Mouse (Mus musculus): Measurements from ENCODE around the gene Sgms1.

The Sgms1 gene

DNA sequence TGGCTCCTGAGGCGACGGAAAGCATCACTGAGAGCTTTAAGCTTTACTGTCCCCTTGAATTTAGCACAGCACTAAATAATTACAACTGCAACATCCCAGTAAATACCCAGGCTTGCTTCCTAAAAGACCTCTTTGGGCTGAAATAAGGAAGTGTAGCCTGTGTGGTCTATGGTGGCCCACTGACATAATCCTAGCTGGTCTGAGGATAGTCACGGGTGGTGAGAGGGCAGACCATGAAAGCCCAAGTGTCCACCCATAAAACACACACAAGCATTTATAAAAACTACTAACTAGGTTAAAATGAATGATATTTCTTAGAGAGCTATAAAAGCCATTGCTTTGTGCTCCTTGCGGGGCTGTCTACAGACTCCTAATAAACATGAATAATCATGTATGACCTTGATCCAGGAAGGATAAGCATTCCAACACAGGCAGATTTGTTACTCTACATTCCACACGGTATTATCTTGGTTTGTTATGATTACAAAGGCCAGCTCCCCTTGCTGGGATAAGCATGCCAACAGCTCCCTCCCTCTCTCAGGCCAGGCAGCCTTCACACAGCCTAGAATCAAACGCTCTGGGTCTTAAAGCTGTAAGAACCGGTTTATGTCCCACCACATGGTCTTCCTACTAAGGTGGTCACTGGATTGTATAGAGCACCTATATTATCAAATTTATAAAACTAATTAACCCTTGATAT is 40.4 kb downstream of the Sgms1 start:
- DNase-seq = no peak

DNA sequence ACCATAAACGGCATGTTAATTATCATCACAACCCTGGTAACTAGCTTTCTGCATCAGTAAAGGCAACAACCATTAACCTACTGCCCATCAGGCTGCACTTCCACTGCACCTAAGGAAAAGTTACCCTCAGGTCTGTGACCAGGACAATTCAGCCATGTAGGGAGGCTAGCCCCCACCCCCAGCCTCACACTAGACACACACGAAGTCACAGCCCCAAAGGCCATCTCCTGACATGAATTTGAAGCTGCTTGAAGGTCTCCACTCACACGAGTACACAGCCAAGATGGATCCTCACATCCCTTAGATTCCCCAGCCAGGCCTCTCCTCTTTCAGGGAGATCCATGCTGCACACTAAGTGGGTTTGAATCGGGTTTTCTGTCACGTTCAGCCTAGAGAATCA is 42.0 kb downstream of the Sgms1 start:
- no peak for DNase-seq

DNA sequence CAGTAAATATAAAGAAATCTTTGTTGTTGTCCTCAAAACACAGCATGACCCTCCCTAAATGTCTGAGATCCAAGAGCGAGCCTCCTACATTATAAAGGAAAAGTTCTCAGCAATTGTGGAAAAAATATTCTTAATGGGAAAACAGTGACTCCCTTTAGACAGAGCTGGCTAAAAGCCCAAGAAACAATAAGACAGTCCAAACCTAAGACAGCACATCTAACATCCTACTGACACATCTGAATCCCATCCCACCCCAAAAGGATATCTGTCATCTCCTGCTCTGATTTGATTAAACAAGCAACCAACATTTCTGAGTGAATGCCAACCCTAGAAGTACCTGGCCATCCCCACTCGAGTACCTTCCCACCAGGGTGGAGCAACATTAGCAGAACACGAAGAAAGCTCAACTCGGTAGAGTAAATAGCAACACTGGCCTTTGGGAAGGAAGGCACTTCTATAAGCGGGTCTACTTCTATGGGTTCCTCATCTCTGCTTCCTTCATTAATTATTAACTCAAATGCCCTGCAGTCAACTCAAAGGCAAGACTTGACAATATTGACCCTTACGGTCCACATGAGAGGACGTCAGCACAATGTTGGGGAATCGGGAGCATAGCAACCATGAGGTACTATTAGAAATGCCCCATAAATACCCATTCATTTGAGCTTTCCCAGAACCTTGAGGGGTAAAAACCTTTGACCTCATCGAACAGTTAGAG is 42.7 kb downstream of the Sgms1 start:
- DNase-seq = no peak

DNA sequence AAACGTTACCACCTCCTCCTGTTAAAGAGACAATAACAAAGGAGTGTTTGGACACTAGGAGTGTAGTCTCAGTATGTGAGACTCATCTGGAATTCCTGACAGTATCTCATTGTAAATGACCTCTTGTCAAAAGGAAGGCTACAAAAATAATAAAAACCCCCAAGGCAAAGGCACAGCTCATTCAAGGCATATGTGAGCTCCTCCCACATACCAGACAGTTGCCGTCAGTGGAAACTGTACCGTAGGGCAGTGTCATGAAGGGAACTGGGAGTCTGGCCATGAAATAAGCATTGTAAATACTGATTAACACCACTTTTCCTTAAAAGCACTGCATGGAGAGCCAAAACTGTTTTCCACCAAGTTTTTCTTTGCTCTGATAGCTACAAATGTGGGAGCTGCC is 43.3 kb downstream of the Sgms1 start:
- DNase-seq = no peak

DNA sequence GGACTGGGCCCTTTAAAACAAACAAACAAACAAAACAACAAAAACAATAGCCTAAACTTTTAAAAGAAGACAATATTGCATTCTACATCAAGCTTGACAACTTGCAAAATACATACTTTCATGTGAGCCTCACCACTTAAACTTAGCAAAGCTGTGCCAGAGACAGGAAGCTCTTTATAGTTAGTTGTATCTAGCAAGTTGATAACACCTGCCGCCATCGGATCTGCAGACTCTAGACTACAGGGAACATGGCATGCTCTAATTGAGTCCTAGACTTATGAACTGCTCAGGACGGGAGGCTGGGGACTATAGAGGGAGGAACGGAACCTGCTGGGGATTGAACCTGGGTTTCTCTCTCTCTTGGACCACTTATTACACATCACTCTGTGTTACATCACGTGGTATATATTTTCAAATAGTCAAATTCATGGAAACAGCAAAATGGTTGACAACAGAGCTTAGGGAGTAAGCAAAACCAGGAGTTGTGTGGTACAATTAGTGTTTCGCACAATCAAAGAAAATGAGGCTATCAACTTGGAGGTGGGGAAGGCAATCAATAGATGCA is 44.3 kb downstream of the Sgms1 start:
- DNase-seq = no peak

DNA sequence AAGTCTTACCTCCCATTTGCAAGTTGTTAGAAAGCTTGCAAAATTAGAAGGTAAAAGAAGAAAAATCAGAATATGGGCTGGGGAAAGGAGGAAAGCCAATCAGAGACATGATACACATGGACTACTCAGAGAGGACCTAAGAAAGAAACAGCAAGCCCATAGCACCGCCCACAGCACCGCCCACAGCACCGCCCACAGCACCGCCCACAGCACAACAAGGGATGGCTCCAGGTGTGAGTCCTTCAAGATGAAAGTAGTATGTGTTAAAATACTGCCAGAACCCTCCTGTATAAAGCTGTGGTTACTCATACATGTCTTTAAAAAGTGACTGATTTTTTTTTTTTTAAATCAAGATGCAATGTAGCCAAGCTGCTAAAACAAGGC is 44.8 kb downstream of the Sgms1 start:
- no peak for DNase-seq

DNA sequence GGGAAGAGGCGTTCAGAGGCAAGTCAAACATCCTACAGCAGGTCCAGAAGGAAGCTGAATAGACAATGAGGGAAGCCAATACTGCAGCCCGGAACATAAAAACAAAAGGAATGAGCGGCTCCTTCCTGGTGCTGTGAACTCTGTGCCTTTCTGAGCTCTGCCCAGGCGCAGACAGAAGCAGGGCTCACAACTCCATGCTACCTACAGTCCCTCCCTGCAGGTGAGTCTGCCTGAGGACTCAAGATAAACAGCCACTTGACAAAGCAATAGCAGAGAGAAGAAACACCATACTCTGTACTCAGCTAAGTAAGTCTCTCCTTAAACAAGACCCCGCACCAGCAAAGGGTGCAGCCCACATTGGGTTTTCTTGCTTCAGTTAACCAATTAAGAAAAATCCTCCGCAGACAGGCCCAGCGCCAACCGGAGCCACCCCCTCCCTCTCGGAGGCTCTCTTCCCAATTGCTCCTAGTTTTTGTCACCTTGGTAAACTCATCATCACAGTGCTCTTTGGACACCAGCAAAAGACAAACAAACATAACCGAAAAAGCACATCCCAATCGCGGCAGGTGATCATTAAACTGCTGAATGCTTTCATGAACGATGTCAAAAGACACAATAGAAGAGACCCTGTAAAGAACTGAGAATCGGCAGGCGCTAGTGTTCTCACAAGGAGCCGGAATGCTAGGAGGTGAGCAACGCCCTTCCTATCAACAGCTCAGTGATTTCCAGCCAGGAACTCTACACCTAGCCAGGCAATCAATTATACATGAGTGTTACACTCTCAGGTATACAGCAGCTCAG is 45.4 kb downstream of the Sgms1 start:
- DNase-seq = no peak

DNA sequence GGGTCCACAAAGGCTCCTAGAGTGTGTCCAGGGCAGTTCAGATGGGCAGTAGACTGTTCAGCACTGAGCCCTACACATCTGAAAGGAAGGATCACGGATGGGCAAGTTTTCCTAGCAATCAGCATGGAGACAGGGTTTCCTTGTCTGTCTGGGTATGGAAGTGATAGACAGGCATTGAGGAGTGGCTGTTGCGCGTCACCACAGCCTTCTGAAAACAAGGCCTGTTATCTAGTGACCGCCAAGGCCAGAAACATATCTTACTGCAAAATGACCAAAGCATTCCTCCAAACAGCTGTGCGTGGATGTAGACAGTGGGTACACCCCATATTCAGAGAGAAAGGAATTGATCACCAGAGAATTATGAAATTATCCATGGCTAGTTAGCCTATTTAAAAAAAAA is 47.1 kb downstream of the Sgms1 start:
- peak in 1 of 2 experiments; percentile 3 for DNase-seq

DNA sequence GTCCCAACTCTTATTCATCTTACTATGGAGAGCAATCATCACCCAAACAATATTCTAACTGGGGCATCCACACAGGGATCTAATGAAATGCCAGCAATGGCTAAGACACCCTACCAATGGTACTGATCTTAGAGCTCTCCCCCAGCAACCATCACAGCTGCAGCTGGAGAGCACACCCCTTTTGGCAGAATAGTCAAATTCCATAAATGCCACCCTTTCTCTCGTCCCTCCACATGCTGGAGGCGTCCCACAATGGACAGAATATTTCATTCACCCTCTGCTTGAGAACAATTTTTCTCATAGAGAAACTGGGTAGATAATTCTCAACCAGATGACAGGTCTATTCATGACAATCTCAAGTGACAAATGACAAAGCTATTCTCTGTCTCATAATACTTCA is 48.4 kb downstream of the Sgms1 start:
- no peak for DNase-seq

DNA sequence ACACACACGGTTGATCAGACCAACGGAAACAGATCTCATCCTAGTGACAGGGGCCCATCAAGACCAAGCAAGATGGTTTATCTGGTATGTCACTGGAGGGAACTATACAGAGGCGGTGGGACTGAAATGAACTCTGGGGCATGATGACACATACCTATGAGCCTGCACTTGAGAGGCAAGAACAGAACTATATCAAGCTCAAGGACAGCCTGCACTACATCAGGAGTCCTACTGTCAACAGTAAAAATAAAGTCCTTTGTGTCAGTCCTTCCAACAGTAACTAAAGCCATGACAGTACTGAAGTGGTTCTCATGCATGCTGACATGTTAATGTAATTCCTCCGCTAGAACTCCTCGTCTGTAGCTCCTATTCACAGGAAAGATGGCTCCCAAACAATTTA is 49.3 kb downstream of the Sgms1 start:
- DNase-seq = no peak

DNA sequence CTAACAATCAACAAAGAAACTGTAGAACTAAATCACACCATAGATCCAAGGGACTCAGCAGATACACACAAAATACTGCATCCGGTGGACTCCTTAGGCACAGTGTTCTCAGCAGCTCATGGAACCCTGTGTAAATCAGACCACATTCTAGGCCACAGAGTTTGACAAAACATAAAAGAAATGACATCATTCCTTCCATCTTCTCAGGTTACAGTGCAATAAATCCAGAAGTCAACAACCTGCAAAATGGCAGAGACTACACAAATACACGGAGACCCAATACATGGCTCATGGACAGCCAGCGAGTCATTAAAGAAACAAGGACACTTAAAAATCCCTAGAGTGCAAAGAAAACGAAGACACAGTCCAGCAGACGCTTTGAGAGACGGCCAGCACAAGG is 51.8 kb downstream of the Sgms1 start:
- DNase-seq = no peak

DNA sequence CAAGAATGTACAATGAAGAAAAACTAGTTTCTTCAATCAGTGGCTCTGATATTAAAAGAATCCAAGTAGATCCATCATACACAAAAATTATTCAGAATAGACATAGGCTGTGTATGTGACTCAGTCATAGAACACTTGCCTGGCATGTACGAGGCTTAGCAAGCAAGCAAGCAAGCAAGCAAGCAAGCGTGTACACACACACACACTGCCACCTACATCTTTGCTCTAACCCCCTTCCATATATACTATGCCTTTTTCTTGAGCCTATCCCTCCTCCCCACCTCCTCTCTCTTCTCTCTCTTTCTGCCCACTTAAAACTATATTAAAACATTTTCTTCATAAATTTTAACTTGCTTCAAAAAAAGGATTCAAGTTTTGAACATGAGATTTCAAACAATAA is 54.8 kb downstream of the Sgms1 start:
- DNase-seq = no peak

DNA sequence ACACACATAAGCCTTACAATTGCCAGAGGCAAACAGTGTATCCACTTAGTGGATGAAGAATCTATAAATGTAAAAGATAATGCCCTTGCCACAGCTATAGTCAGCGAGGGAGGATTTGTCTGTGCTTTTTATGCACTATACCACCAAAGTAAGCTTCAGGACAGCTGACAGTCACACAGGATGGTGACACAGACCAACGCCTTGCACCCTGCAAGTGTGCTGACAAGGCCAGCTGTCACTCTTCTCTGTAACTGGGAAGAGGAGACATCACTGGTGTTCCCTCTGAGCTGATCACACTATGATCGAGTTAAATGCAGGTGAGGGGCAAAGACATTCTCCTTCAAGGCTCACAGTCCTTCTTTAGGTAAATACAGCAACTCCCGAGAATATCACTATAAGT is 56.0 kb downstream of the Sgms1 start:
- DNase-seq = no peak

DNA sequence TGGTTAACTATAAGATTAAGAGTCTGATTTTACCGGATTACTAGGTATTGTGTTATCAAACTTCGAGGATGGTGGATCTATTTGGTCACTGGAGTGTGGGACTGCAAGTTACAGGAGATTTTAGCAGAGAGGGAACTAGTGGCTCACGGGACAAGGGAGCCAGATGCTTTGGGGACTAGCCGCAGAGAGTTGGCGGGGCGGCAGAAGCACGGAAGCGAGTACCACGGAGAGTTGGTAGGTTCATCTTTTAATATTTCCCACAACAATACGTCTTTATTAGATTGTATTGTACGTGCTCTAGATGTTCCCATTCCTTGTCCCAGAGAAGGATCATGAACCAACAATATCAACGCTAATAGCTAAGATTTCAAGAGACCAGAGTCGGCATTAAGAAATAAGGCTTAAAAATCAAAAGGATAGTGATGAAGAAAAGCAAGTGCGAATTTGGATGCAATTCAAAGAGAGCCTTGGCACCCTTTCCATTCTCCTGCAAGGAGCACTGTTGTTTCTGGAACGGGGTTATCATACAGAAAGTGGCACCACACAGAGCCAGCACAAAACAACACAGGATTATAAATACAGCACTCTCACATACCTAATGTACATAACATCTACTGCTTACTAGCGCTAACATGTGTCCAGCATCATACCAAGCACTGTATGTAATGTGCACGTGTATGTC is 56.6 kb downstream of the Sgms1 start:
- peak; percentile 59 to 60 for DNase-seq

DNA sequence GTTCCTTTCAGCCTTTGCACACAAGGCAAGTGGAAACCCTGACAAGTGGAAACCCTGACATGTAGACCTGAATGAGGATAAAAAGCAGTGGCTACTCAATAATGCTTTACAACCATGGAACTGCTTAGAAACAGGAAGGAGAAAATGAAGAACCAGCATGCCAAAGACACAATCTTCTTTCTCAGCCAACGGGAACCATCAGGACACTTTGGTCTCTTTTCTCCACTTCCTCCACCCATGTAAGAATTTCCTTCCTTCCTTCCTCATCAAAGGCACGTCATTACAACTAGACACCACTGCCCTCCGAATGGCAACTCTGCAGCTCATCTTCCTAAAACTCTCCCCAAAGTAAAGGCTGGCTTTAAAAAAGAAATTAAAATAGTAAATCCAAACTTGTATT is 59.3 kb downstream of the Sgms1 start:
- DNase-seq = no peak

DNA sequence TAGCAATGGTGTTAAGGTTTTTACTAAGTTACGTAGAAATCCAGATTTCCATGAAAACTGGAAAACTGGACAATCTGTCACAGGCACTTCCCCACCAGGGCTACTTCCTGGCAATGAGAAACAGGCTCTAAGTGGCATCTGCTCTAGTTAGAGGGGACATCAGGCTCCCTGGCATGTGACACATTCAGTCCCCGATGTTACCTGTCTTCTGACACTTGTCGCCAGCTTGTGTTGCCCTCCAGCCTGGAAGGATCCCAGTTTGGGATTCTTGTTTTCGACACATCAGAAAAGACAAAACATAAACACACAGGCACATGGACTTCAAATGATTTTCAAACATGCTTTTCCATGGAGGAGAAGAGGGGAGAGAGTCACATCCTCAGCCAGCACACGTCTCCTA is 60.0 kb downstream of the Sgms1 start:
- DNase-seq = peak; percentile 59 to 66

DNA sequence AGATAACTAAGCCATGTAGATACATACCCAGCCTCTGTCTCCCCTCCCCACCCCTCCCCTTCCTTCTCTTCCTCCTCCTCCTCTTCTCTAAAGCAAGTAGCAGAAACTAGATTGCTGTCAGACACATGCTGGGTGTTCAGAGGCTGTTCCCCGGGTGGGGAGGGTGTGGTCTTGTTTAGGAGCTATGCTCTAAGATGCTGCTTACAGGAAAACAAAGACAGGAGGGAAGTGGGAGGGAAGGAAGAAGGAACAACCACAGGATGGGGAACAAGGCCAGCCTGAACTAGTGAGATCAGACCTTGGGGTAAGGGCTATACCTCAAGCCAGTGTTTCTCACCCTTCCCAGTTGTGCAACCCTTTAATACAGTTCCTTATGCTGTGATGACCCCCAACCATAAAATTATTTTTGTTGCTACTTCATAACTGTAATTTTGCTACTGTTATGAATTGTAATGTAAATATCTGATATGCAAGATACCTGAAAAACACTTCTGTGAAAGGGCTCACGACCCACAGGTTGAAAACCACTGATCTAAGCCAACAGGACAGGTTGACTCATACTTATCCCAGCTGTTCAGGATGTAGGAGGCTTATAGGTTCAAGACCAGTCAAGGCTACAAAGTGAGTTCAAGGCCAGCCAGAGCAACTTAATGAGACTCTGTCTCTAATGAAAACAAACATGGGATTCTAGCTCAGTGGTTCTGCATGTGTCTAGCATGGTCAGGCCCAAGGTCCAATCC is 61.3 kb downstream of the Sgms1 start:
- DNase-seq = no peak

DNA sequence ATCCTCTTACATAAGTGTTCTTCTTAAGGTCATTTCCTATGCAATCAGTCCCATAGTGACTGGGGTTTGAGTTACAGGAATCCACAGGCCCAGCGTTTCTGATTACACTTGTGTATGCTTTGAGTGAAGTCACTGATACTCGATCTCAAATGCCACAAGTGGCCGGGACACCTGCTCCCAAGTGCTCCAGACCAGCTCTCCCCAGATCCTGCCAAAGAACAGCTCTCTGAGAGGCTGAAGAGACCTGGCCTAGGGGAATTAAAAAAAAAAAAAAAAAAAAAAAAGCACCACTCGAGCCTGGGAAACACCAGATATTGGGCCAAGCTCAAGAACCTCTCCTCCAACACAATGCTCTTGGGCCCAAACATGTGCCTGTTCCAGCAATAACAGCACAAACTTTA is 62.9 kb downstream of the Sgms1 start:
- DNase-seq = peak in 1 of 2 experiments; percentile 37

DNA sequence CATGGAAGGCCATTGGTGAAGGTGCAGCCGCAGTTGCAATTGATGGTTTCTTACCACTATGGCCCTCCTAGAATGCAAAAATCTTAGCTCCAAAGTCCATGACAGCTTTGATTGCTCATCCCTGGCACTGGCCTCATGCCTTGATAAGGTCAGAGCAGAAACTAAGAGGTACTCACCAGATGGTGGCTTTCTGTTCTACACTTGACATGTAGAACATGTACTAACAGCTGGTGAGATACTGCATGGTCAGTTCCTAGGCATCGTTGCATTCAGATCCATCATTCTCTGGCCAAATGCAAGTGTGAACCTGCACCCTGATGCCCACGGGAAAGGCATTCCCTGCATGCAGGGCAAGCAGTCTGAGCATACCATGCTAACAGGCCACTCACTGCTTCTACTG is 63.4 kb downstream of the Sgms1 start:
- DNase-seq = no peak

DNA sequence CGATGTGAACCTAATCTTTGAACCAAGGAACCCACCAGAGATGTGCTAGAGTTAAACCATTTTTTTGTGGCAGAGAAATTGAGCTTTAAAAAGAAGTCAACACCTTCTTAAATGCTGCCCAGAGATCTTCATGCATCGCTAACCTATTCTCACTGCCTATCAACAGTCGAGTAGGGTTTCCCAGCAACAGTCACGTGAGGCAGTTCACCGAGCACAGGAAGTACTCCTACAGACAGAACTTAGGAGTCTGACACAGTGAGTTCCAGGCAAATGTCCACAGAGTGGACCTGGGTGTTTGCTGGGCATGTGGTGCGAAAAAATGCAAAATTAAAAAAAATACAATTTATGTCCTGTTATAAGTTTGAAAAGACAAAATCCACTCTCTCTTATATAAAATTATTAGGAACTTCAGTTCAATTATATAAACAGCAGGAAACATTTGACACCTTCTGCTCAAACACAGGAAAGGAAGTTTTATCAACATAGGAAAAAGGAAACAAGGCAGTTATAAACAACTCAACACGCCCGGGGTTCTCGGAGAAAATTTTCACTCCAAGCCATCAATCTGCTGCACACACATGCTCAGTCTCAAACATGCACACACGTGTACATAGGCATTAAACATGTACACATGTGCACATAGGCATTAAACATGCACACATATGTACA is 64.3 kb downstream of the Sgms1 start:
- no peak for DNase-seq

DNA sequence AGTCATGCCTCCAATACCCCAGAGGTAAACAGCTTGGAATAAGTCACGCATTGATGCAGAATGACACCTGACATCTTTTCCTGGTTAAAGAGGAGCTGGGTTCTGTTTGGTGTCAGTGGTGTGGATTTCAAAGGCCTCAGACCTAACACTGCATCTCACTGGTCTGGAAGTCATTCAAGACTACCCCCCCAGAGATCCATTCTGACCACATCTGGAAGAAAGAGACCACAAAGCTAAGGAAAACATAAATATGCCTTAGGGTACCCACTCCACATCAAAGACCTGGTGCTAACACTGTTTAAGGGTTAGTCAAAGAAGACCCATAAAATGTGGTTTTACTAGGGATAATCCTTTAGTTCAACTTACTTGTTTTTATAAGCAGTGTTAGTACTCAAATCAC is 65.0 kb downstream of the Sgms1 start:
- no peak for DNase-seq

DNA sequence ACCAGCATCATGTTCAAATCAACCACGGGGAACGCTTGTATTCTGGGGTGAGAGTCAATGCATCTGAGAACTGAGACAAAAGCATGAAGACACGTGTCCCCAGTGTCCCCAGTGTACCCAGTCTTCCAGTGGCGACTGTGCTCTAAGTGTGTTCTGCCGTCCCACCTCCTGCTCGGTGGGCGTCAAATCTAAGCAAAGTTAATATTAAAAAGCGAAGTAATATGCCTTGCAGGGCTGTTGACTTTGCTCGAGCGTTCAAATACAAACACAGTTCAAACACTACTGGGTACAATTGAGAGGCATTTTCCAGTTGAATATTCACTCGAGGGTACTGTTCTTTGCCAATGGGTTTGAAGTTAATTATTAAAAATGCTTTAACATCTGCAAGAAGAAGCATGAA is 66.4 kb downstream of the Sgms1 start:
- no peak for DNase-seq

All from cerebellum, adult 18-20 months (tissue).